Mouse (Mus musculus) embryonic facial prominence, embryonic 15.5 days (tissue): ENCODE measurements around the gene Olfr68. TPM values are rescaled to one million over a fixed set of nuclear protein-coding genes. Genes with fewer than 3 reads are reported as not detected.
"Not testable (repeated sequence)": the region's sequence is repeated elsewhere in the genome, so short reads cannot be mapped to it uniquely, and the experiment has no call there.

Experiments used
- ATAC-seq: fragments of 200-750 bp; cut with Nextera tagmentation; 2 replicates; pipeline ENCODE4 v1.8.0; 2017; ENCODE audit warnings: low read depth, moderate TSS enrichment; ENCODE audit not compliant: insufficient number of reproducible peaks, low FRiP score, low TSS enrichment
- H3K27ac ChIP-seq: fragments of 300-500 bp; sonication (generic); replicated peaks from 2 replicates; pipeline ENCODE4 v1.5.1; 2015; ENCODE audit warnings: mild to moderate bottlenecking, inconsistent platforms
- H3K27me3 ChIP-seq: fragments of 300-500 bp; sonication (generic); 2 replicates; pipeline ENCODE4 v1.6.1; 2015; ENCODE audit warnings: inconsistent platforms
- H3K36me3 ChIP-seq: fragments of 300-500 bp; sonication (generic); 2 replicates; pipeline ENCODE4 v1.6.1; 2015; ENCODE audit warnings: mild to moderate bottlenecking, inconsistent platforms
- H3K4me1 ChIP-seq: fragments of 300-500 bp; sonication (generic); 2 replicates; pipeline ENCODE4 v1.6.1; 2015; ENCODE audit warnings: inconsistent platforms
- H3K4me2 ChIP-seq: fragments of 300-500 bp; sonication (generic); replicated peaks from 2 replicates; pipeline ENCODE4 v1.6.1; 2015; ENCODE audit warnings: mild to moderate bottlenecking, inconsistent platforms
- H3K4me3 ChIP-seq: fragments of 300-500 bp; sonication (generic); replicated peaks from 2 replicates; pipeline ENCODE4 v1.5.1; 2015; ENCODE audit warnings: mild to moderate bottlenecking, inconsistent platforms
- H3K9ac ChIP-seq: fragments of 300-500 bp; sonication (generic); 2 replicates; pipeline ENCODE4 v1.6.1; 2015; ENCODE audit warnings: inconsistent platforms
- H3K9me3 ChIP-seq: fragments of 300-500 bp; sonication (generic); replicated peaks from 2 replicates; pipeline ENCODE4 v1.6.1; 2016; ENCODE audit warnings: inconsistent platforms
- WGBS: fragments of 180-500 bp; shearing (Covaris S2); methylation state at CpG from one replicate; pipeline ENCODE4 v1.1.7; 2015; 5-methylcytosine and 5-hydroxymethylcytosine counted together
- polyA plus RNA-seq: library from polyadenylated mRNA; unstranded; fragments of >200 nt; fragmentation: Nextera tagmentation; extraction: Ambion mirVana; gene quantifications from 2 replicates; pipeline ENCODE4 v1.2.1, GENCODE M21; 2015

Gene Olfr68
- polyA plus RNA-seq, result 0.12 TPM in 1 of 2 replicates, not detected in the other

DNA sequence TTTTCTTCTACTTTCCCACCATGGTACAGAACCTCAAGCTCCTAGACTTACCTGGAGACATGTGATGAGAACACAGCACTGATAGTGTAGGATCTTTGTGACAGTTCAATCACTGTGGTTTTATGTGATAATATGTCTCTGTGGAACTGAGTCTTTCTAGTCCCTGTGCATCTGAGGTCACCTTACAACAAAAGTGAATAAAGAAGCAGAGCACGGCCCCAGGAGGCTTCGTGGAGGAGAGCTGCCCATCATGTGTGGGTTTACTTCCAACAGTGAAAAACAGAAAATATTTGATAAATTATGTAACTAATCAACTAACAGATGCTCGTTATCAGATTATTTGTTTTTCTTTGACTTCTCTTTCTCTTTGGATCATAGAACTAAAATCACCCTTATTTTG, at the start of gene Olfr68:
Olfr68 (minus strand) TSS at position 101 of the 400 bp plus-strand sequence.
- H3K27ac ChIP-seq, result no peak within 1 kb of the TSS
- no peak within 1 kb of the TSS for H3K9ac ChIP-seq
- H3K4me2 ChIP-seq, result no peak within 1 kb of the TSS
- 74% methylated on average over 3 of the region's 3 CpGs for WGBS
- no peaks in the 10 kb centered on the region for H3K9me3 ChIP-seq
- H3K27me3 ChIP-seq, result no peaks in the 10 kb centered on the region
- no peaks in the 10 kb centered on the region for H3K36me3 ChIP-seq
- no peaks in the 10 kb centered on the region for H3K4me1 ChIP-seq
- ATAC-seq, result no peak
- no peak within 1 kb of the TSS for H3K4me3 ChIP-seq

- Histone ChIP-seq H3K4me1 (no peaks in the 10 kb centered on the region), H3K9me3 (no peaks in the 10 kb centered on the region), H3K36me3 (no peaks in the 10 kb centered on the region), H3K4me3 (no peak within 1 kb of the TSS), H3K27me3 (no peaks in the 10 kb centered on the region), H3K9ac (no peak within 1 kb of the TSS), H3K4me2 (no peak within 1 kb of the TSS), H3K27ac (no peak within 1 kb of the TSS)
- 90% methylated on average over 4 of the region's 4 CpGs for WGBS
- ATAC-seq, result no peak
Observed at GRCm38 (mm10) chr7:103827808-103828207, 48.3 kb upstream of the Olfr68 start, which contains the start of gene Hbb-bs. Gene Hbb-bs (minus strand): TSS chr7:103828096.

GRCm38 (mm10) chr7:103827139-103827538, 47.6 kb upstream of the Olfr68 start:
- H3K36me3 ChIP-seq, H3K27ac ChIP-seq, H3K27me3 ChIP-seq, H3K4me3 ChIP-seq, H3K9ac ChIP-seq, ATAC-seq, H3K4me2 ChIP-seq, H3K4me1 ChIP-seq, H3K9me3 ChIP-seq: not testable (repeated sequence)
- no CpG with 5 or more reads among the region's 2 CpGs for WGBS

DNA sequence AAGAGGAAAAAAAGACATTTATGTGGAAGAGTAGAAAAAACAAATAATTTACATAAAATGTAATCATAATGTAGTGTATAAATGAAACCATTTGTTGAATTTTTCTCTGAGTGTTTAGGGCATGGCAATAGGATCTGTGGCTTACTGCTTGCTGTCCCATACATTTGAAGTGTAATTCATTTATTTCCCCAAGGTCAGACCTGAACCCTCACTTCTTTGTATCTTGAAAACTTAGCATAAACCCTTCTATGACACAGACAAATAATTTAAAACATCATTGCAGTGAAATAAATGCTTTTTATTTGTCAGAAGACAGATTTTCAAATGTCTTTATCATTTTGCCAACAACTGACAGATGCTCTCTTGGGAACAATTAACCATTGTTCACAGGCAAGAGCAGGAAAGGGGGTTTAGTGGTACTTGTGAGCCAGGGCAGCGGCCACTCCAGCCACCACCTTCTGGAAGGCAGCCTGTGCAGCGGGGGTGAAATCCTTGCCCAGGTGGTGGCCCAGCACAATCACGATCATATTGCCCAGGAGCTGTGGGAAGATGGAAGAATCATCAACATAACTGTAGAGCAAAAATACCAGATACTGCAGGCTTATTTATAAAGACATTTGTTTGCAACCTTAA, 46.9 kb upstream of the Olfr68 start:
- Histone ChIP-seq H3K9me3 (no peaks in the 10 kb centered on the region), H3K27me3 (no peaks in the 10 kb centered on the region), H3K4me1 (no peaks in the 10 kb centered on the region), H3K9ac (no peak overlapping the region), H3K36me3 (no peaks in the 10 kb centered on the region), H3K27ac (no peak overlapping the region), H3K4me3 (no peak overlapping the region), H3K4me2 (no peak overlapping the region)
- ATAC-seq, result no peak
- 53% methylated on average over 3 of the region's 3 CpGs for WGBS

DNA sequence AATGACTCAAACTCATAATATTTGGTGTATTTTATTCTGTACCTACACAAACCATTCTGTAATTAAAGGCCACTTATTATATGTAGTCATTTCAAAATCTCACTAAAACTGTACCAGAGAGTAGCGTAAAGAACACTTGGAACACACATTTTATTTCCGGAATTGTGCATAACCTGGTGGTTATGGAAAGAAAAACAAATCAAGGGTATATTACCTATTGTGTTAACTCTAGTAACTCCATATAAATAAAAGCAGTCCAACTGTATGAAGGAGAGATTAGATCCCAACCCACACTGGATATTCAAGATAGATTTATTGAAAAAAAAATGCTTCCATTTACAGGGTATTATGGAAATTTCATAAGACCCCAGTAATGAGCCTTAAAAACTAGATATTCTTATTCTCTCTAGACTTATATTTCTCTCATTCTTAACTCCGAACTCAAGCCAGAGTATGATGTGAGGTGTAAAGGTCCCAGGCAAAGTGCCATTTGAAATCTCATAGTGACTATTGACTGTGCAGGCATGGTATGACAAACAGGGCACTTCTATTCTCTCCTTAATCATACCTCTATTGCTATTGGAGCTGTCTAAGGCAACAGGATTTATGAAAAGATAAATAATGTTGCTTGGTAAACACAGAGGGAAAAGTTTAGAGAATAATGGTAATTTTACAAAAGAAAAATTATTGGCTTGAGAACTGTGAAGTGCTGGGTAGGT, 46.2 kb upstream of the Olfr68 start:
- no peaks in the 10 kb centered on the region for H3K27me3 ChIP-seq
- no peaks in the 10 kb centered on the region for H3K4me1 ChIP-seq
- H3K9ac ChIP-seq, result no peak overlapping the region
- no peak overlapping the region for H3K4me3 ChIP-seq
- H3K4me2 ChIP-seq, result no peak overlapping the region
- H3K27ac ChIP-seq, result no peak overlapping the region
- no peak for ATAC-seq
- no peaks in the 10 kb centered on the region for H3K9me3 ChIP-seq
- WGBS, result 88% methylated on average over 3 of the region's 3 CpGs
- H3K36me3 ChIP-seq, result no peaks in the 10 kb centered on the region

- 77% methylated on average over 2 of the region's 2 CpGs for WGBS
- H3K4me3 ChIP-seq, result no peak overlapping the region
Observed at GRCm38 (mm10) chr7:103824597-103824996, 45.1 kb upstream of the Olfr68 start.

DNA sequence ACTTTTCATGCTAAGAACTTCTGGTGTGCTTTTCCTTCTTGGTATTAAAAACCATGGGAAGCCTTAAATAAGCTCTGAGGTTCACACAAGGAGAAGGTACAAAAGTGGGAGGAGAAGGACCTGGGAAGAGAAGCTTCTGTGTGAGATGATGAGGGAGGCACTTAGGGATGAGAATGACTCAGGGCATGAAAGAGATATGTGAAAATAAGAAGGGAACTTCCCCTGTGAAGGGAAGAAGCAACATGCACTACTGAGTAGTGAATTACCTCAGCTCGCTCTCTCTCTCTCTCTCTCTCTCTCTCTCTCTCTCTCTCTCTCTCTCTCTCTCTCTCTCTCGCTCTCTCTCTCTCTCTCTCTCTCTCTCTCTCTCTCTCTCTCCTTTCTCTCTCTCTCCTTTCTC, 35.6 kb upstream of the Olfr68 start:
- not testable (repeated sequence) for H3K27ac ChIP-seq, H3K4me3 ChIP-seq, H3K4me1 ChIP-seq, H3K9ac ChIP-seq, H3K27me3 ChIP-seq, ATAC-seq, H3K36me3 ChIP-seq, H3K4me2 ChIP-seq, H3K9me3 ChIP-seq
- WGBS, result 100% methylated on average over 1 of the region's 2 CpGs

More at GRCm38 (mm10) chr7:103824597-103824996, 45.1 kb upstream of the Olfr68 start:
- no peak overlapping the region for H3K27ac ChIP-seq
- no peak overlapping the region for H3K9ac ChIP-seq
- no peaks in the 10 kb centered on the region for H3K36me3 ChIP-seq
- ATAC-seq, result no peak
- no peaks in the 10 kb centered on the region for H3K4me1 ChIP-seq
- H3K9me3 ChIP-seq, result no peaks in the 10 kb centered on the region
- no peak overlapping the region for H3K4me2 ChIP-seq
- no peaks in the 10 kb centered on the region for H3K27me3 ChIP-seq

GRCm38 (mm10) chr7:103813766-103814165, 34.3 kb upstream of the Olfr68 start, which contains the start of gene Hbb-bt:
Gene Hbb-bt (minus strand): TSS chr7:103813996.
- WGBS, result 89% methylated on average over 3 of the region's 3 CpGs
- Histone ChIP-seq H3K9me3 (no peaks in the 10 kb centered on the region), H3K4me3 (no peak within 1 kb of the TSS), H3K27ac (no peak within 1 kb of the TSS), H3K27me3 (no peaks in the 10 kb centered on the region), H3K4me2 (no peak within 1 kb of the TSS), H3K36me3 (no peaks in the 10 kb centered on the region), H3K9ac (no peak within 1 kb of the TSS), H3K4me1 (no peaks in the 10 kb centered on the region)
- no peak for ATAC-seq

DNA sequence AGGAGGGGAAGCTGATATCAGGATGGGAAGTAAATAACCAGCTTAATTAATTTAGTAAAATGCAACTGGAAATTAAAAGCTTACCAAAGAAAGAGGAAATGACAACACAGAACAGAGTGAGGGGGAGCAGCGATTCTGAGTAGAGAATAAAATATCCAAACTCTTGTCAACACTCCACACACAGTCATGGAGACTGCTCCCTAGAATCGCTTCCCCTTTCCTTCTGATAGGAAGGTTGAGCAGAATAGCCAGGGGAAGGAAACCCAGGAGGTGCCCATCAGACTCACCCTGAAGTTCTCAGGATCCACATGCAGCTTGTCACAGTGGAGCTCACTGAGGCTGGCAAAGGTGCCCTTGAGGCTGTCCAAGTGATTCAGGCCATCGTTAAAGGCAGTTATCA, 33.7 kb upstream of the Olfr68 start:
- not testable (repeated sequence) for H3K4me3 ChIP-seq, H3K9ac ChIP-seq, ATAC-seq, H3K36me3 ChIP-seq, H3K4me2 ChIP-seq, H3K27me3 ChIP-seq, H3K4me1 ChIP-seq, H3K9me3 ChIP-seq, H3K27ac ChIP-seq
- WGBS, result no CpG with 5 or more reads among the region's 3 CpGs

GRCm38 (mm10) chr7:103812174-103812573, 32.7 kb upstream of the Olfr68 start:
- H3K4me1 ChIP-seq, result no peaks in the 10 kb centered on the region
- no peak overlapping the region for H3K4me3 ChIP-seq
- no peak overlapping the region for H3K9ac ChIP-seq
- 44% methylated on average over 1 of the region's 1 CpGs for WGBS
- ATAC-seq, result no peak
- no peaks in the 10 kb centered on the region for H3K9me3 ChIP-seq
- H3K27ac ChIP-seq, result no peak overlapping the region
- H3K36me3 ChIP-seq, result no peaks in the 10 kb centered on the region
- no peaks in the 10 kb centered on the region for H3K27me3 ChIP-seq
- no peak overlapping the region for H3K4me2 ChIP-seq

DNA sequence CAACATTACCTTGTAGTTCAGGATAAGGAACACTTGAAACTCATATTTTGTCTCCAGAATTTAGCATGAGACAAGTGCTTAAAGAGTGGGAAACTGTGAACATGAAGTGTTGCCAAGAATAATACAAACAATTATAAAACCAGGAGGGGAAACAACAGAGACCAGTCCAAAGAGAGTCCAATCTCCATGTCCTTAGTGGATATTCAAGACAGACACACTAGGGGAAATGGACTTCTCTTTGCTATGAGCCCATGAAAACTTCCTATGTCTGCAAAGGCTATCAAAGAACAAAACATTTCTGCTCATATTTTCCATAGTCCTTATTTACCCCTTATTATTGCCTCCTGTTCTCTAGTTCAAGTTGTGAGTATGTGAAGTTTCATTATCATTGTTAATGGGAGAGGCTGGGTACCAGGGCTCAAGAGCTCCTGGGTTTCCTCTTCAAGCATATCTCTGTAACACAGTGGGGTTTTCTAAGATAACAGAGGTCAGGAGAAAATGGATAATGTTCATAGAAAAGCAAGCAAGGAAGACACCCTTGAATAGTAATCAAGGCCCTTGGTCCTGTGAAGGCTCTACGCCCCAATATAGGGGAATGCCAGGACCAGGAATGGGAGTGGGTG, 31.8 kb upstream of the Olfr68 start:
- H3K36me3 ChIP-seq, result no peaks in the 10 kb centered on the region
- no peaks in the 10 kb centered on the region for H3K4me1 ChIP-seq
- 82% methylated on average over 1 of the region's 1 CpGs for WGBS
- H3K9ac ChIP-seq, result no peak overlapping the region
- no peak overlapping the region for H3K4me2 ChIP-seq
- H3K9me3 ChIP-seq, result no peaks in the 10 kb centered on the region
- no peak overlapping the region for H3K27ac ChIP-seq
- H3K4me3 ChIP-seq, result no peak overlapping the region
- H3K27me3 ChIP-seq, result no peaks in the 10 kb centered on the region
- no peak for ATAC-seq
